Mouse (Mus musculus) T-cell, adult 2 months (primary cell): ENCODE measurements around the gene Rad18.

Source experiments
- DNase-seq: peaks from one replicate; pipeline ENCODE4 v3.0.0; 2022; ENCODE audit warnings: low spot score

Rad18 gene

DNA sequence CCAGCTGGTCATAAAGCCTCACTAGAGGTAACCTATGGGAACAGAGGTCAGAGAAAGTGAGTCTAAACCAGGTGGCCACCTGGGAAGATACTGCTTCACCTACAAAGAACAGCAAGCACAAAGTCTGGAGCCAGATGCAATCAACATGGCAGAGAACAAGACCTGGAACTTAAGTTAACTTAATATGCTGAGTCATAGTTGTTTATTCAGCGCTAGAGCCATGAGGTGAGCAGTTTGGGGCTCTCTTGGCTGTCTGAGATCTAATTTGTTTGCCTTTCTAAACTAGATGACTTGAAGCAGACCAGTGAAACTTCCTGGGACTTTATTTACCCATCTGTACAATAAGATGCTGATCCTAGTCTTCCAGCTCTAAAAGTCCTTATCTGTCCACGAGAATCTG is 12.4 kb downstream of the Rad18 start:
- DNase-seq = no peak

DNA sequence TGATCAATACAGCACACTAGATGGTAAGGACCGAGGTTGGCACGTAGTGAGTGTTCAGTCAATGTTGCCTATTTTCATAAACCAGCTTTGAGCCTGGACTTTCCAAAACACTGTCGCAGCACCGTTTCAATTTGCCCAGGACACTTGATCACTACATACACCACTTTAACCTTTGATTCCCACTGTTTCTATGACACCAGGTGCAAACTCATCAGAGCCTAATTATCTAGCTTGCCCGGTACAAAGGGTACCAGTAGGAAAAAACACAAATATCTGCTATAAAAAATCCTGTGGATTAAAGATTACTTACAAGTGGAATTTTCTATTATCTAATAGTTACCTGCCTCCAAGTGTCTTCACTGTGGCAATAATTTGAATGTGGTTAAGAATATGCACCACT is 64.4 kb downstream of the Rad18 start:
- no peak for DNase-seq

DNA sequence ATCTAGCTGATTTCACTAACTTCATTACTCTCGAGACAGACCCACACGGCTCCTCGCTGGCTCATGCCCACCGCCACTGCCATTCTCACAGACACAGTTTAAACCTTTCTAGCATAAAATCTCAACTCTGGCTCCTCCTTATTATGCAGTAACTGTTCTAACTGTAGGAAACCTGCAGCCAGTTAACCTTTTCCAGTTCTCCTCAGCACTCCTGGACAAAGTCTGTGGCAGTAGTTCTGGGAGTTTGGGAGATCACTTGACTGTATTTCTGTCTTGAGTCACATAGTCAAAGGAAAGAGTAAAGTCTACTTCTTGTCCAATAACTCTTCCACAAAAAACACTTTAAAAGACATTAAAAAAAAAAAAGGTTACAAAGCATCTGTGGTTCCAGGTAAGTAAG is 66.2 kb downstream of the Rad18 start:
- no peak for DNase-seq

DNA sequence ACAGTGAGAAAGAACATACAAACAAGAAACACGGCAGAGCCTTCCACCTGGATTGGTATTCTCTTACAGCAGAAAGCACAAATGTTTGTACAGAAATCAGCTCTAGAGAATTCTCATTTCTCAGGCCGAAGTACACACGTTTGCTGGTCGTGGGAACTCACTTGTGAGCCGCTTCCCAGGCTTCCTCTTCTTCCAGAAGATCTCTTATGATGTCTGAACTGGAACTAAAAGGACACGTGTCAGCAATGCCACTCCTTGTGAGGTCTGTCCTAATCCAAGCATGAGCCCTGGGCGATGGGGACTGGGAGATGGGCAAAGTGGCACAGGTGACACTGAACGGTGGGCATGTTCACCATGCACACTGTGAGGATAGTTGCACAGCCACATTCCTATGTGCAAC is 68.2 kb downstream of the Rad18 start:
- no peak for DNase-seq

DNA sequence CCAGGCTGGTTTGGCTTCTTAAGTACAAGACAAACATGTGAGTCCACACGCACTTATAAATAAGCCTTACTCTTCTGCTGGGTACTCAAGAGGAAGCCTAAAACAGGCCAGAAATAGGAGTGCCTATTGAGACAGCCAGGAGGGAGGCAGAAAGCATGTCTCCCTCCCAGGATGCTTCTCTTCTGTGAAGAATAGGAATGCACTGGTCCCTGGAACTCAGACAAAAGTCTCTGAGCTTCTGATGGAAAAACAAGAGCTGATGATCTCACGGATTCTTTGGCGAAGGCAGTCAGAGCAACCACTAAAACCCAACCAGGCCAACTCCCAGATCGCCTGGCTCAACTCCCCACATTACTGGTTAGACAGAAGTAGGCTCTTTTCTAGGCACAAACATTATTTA is 74.2 kb downstream of the Rad18 start:
- DNase-seq = no peak

DNA sequence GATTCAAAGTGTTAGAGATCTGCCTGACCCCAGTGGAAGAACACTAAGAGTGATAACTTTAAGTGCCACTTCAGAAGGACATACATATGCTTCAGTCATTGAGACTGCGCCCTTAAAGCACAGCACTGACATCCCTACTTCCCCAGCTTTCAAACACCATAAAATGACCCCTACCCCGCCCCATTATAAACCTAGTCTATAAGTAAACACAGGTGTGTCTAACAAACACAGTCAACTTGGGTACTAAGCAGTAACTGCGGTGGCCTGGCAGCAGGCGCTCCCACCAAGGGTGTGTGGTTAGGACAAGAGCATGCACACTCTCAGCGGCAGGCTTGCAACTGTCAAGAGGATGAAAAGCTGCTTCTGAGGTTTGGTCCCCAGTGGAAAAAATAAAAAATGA is 76.5 kb downstream of the Rad18 start:
- no peak for DNase-seq

DNA sequence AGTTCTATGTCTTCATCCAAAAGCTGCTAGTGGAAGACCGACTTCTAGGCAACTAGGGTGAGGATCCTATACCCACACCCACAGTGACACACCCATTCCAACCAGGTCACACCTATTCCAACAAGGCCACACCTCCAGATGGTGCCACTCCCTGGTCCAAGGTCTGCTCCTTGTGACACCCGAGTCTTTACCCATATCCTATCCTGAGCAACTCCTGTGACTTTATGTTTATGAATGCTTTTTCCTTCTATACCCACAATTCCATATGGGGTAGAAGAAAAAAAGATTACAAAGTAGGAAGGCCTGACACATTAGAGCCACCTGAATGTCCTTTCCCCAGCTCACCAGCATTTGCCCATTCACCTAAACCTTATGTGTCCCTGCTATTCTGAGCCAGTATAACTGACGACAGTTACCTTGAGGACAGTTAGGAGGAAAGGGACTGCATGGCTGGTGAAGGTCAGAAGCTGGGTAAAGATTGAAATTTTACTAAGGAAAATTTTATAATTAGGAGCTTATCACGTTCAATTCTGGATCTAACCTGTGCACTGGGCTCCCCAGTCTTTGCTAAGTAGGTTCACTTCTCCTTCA is 78.7 kb downstream of the Rad18 start:
- DNase-seq = no peak

DNA sequence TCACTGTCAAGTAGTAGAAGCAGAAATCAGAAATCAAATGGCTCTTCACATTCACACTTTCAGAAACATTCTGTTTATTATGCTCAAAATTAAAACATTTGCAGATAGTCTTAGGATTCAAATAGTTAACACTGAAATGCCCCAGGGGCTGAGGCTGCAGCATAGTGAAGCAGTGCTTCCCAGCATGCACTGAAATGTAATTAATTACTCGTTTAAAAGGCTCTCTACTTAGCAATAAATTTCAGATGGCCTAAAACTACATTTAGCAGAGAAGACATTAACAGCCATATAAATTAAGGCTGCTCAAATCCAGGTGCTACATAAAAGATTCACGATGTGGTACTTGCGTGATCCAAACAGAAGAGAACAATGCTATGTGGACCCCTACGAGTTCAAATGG is 87.5 kb downstream of the Rad18 start:
- no peak for DNase-seq

DNA sequence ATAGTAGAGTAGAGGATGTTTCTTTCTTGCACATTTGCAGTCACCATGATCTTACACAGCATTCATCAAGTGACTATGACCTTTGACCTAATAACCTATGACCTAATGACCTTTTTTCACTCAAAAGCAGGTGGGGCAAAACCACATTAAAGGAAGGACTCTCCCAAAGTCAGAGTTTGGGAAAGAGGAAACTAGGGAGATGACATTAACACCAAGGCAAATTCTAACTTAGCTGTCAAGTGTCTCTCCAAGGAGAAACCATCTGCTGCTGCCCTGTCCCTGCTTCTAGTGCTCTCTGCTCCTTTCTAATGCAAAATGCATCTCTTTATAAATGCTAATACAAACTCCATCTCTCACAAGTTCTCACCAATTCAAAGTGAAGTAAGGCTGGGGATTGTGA is 92.6 kb downstream of the Rad18 start:
- no peak for DNase-seq

DNA sequence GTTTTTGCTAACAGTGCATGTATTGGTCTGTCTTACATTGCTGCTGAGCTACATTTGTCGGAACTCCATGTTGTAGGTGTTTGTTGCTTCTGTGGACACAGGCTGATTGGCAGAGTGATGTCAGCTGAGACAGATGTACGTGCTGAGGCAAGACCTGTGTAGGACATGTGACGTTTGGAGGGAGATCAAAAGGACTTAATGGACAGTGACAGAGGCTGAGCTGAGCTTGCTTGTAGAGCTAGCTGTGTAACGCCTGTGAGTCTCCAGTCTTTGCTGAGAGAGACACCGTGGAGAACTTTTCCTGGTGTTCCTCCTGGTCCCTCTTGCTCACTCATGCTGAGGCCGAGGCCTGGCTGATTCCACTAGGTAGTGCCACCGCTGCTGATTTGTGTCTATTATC is 101.5 kb downstream of the Rad18 start:
- DNase-seq = no peak

DNA sequence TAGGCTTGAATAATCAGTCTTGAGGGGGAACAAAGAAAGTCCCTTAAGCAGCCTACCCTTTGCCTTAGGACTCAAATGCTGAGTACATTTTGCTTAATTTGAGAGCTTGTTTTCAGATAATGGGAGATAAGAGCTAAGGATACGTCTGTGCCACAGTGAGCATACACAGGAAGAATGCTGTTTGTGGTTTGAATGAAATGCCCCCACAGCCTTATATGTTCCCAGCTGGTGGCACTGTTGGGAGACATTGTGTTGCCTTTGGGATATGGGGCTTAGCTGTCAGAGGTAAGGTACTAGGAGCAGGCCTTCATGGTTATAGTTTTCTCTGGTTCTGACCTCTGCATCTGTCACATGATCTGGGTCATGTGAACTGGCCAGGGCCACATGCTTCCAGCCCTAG is 108.6 kb downstream of the Rad18 start:
- no peak for DNase-seq

DNA sequence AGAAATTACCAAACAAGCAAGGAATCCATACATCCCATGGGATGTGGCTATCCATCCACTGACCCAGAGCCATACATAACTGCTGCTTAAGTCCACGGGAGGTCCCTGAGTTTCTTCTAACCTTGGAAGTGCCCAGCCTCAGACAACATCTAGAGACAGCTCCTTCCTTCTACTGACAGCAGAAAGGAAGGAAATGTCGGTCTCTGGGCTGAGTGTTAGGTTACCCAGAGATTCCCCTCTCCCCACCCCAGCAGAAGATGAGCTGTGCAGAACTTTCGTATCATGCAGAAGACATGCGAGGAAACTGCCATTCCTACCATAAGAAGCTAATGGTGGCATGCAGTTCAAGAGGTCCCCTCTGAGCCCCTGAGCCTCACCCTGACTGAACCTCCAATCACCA is 109.5 kb downstream of the Rad18 start:
- no peak for DNase-seq

DNA sequence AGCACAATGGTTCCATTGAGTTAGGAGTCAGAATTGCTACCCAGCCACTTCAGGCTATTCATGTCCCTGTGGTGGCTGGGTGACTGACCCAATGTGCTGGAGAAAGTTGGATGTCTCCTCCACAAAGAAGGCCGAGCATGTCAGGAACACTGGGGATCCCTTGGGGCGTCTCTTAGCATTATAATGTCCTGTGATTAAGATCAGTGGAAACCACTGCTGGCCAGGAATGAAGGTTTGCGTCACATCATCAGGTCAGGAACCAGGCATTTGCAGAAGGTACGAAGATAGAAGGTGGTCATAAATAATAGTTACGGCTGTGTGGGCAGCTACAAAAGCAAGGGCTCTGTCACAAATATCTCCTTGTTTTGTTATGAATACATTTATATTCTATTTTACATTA is 111.5 kb downstream of the Rad18 start:
- DNase-seq = no peak

DNA sequence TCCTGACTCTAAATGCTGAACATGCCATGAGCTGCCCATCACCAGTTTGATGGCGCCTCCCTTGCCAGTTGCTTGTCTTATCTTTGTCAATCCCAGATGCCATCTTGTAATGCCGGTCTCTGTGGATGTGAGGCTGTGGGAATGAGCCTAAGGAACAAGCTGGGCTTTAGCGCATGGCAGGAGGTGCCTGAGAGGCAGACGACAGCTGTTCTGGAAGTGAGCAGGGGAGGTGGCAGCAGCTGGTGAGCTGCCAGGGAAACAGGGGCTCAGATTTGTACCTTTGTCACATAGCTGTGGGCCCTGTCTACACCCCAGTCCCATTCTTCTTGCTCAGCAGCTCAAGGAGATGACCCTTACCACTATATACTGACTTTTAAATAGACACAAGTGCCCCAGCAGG is 114.5 kb downstream of the Rad18 start:
- no peak for DNase-seq

DNA sequence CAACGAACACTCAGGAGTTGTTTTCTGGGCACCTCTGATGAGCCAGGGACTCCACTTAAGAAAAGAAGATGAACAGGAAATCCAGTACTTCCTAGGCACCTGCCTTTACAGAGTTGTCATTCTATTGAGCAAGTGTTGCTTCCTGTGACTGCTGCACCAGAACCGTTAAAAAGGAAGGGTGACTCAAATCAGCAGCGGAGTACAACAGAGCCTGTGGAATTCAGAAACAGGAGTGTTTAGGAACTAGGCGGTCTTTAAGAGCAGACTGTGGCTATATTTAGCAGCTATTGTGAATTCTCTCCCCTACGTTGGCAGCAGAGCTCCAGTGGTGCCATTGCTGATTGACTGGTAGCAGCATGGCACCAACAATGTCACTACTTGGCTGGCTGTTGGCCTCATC is 119.3 kb downstream of the Rad18 start:
- peak; percentile 20 for DNase-seq

DNA sequence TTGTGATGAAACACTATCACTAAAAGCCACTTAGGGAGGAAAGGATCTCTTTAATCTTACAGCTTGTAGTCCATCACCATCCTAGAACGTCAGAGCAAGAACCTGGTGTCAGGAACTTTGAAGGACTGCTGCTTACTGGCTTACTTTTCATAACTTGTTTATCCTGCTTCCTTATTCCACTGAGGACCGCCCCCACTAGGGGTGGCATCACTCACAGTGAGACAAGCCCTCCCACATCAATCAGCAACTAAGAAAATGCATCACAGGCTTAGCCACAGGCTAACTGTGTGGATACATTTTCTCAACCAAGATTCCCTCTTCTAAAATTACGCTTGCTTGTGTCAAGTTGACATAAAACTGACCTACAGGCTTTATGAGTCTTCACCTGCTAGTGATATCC is 121.9 kb downstream of the Rad18 start:
- peak; percentile 42 for DNase-seq

DNA sequence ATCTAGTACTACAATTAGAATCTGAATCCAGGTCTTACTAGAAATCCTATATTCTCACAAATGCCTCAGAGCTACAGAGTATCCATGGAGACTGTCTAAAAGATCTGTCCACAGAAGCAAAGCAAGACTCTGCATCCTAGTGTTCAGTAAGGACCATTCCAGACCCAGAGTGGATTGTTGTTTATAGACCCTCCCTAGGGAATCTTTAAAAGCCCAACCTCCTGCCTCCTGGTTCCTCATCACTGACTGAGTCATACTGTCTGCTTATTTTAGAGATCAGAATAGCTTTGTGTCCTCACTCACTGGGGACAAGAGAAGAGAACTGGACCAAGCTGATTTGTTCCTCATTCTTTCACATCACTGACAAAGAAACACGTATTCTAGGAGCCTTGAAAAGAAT is 126.1 kb downstream of the Rad18 start:
- DNase-seq = no peak
